Mouse (Mus musculus) MEL-GATA-1-ER (cell line): Measurements from ENCODE around the gene Sos1.
A peak's percentile ranks its signal among the peaks of the same experiment; 100 is the strongest.

ENCODE experiments used
- DNase-seq: peaks from one replicate; pipeline ENCODE4 v3.0.0-alpha.2; 2012; ENCODE audit warnings: low read depth; ENCODE audit errors: extremely low read depth

Gene Sos1

GRCm38 (mm10) chr17:80480031-80480854 is at the start of gene Sos1:
TSS of gene Sos1 (minus strand) at chr17:80480453.
- DNase-seq: peak; percentile 77

DNA sequence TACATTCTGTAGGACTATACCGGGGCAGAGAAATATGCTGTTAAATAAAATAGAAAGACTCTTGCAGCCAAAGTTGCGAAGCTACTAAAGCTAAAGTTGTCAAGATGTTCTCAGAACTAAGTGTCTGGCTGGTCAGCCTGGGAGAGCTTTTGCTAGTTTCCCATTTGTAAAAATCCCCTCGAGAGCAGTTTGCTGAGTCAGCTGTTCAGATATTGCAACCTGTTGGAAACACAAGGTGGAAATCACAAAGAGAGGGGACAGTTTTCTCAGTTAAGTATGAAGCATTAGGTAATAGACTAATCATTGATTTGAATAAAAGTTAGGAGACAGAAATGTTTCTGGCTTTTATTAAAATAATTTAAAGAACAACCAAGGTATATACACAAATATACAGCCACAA is 43.0 kb upstream of the Sos1 start:
- no peak for DNase-seq

DNA sequence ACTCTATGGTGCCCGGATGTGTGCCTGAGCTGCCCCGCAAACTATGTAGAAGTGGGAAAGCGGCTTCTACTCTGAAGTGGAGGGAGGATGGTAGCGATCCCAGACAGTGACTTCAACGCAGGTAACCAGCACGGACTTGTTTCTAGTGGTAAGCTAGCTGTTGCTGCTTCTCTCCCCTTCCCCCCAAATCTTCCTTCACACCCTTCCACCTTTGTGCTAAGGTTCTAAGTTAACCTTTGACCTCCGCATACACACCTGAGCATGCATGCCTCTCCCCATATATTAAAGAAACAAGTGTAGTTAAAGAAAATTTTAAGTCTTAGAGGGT is 41.9 kb upstream of the Sos1 start:
- no peak for DNase-seq

- DNase-seq: no peak
These were observed 41.4 kb upstream of the Sos1 start for GRCm38 (mm10) chr17:80521521-80522228.

DNA sequence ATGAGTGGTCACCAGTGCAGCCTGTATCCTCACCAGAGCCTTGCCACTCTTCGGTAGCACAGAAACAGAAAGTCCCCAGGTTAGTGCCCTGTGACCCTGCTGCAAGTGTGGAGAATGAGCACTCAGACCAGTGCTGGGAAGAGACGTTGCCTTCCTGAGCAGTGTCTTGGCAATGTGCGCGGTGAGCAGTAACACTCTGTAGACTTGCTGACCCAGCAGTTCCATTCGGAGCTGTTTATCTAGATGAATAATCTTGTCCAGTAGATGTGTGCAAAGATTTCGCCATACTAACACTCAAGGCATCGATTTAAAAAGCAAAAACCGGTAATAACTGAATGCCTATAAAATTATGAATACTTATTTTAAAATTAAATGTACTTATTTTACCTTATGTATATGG is 40.3 kb upstream of the Sos1 start:
- DNase-seq: no peak

GRCm38 (mm10) chr17:80518811-80519210 is 38.6 kb upstream of the Sos1 start:
- no peak for DNase-seq

DNA sequence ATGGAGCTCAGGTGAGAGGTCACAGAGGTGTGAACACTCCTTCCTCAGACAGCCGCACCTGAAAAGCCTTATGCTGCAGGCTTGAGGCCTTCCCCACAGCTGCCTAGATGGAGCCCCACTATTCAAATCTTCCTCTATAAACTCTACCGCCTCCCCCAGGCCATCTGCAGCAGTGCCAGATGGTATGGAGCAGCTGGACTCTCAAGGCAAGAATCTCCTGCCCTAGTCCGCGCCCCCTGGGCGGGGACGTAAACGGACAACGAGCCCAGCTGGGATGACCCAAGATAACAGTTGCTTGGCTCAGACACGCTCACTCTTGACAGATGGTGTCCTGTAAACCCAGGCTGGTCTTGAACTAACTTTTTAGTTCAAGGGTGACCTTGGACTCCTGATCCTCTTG is 37.0 kb upstream of the Sos1 start:
- no peak for DNase-seq

DNA sequence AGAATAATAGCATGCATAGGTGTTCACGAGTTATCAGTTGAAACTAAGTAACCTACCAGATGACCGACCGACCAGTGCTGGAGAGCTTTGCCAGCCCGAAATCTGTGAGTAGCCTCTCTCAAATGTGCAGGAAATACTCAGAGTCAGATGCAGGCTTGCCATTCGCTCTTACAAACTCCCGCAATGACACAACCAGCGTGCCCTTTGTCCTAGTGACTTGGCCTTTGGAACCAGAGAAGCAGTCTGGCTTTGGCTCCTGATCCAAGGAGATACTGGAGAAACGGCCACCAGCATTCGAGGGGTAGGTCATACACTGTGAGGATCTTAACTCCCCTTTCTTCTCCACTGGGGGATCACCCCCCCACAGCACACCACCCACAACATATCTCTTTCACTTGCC is 35.7 kb upstream of the Sos1 start:
- no peak for DNase-seq

GRCm38 (mm10) chr17:80515513-80515912 is 35.3 kb upstream of the Sos1 start:
- no peak for DNase-seq

DNA sequence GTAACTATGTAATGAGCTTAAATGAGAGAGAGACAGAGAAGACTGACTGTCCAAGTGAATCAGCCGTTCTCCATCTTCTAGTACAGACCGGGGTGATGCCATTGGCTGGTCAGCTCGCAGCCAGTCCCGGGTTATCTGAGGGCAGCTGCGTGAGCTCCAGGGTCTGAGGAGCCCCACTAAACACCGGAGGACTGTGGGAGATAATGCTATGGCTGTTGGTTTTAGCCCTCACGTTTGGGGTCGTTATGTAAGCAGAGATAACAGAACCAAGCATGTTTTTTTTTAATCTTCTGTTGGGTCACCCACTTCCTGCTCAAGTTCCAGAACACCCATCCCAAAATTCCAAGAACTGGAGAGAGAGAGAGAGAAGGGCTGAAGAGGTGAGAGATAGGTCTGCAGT is 33.5 kb upstream of the Sos1 start:
- peak; percentile 19 for DNase-seq

DNA sequence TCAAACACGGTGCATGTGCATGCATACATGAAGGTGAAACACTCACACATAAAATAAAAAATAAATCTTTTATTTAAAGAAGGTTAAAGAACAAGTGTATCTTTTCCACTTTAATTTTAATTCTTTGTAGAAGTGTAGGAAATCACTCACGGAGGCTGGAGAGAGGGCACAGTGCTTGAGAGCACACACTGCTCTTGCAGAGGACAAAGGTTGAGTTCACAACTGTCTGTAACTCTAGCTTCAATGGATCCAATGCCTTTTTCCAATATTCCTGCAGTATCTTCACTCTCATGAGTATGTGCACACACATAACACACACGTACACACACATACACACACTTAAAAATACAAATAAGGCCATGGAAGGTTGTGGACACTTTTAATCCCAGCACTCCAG is 30.2 kb upstream of the Sos1 start:
- DNase-seq: no peak

- DNase-seq: no peak
These were observed 29.5 kb upstream of the Sos1 start for GRCm38 (mm10) chr17:80509494-80510458.

- DNase-seq: no peak
These were observed 25.5 kb upstream of the Sos1 start for GRCm38 (mm10) chr17:80505766-80506165.

GRCm38 (mm10) chr17:80505342-80505741 is 25.1 kb upstream of the Sos1 start:
- DNase-seq: no peak

- DNase-seq: no peak
These were observed 21.5 kb upstream of the Sos1 start for GRCm38 (mm10) chr17:80501805-80502172.

DNA sequence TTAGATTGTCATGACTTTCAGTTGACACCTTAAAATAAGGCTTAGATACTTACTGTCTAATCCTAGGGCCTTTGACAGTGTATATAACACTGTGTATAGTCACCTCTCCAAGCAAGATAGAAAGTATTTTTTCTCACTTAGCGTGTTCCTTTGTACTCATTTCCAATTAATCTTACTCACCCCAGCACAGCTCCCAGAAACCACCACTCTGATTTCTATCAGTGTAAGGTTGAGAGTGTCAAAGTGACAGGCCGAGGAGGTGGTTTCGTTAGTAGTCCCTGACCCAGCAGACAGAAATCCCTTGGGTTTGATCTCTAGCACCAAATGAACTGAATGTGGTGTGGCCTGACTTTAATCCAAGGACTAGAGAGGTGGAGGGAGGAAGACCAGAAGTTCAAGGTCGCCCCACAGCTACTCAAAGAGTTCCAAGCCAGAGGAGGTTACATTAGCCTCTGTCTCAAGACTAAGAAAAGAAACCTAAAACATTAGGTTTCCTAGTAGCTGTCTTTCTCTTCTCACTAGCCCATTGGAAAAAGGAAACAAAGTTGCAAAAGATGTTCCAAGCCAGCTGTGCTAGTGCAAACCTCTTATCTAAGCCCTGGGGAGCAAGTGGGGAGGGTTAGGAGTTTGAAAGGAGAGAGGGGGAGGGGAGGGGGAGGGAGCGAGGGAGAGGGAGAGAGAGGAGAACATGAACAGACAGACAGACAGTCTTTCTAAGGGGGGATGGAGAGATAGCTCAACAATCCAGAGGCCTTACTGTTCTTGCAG is 21.0 kb upstream of the Sos1 start:
- DNase-seq: no peak

GRCm38 (mm10) chr17:80500025-80500424 is 19.8 kb upstream of the Sos1 start:
- no peak for DNase-seq

GRCm38 (mm10) chr17:80498600-80499268 is 18.5 kb upstream of the Sos1 start:
- DNase-seq: no peak

DNA sequence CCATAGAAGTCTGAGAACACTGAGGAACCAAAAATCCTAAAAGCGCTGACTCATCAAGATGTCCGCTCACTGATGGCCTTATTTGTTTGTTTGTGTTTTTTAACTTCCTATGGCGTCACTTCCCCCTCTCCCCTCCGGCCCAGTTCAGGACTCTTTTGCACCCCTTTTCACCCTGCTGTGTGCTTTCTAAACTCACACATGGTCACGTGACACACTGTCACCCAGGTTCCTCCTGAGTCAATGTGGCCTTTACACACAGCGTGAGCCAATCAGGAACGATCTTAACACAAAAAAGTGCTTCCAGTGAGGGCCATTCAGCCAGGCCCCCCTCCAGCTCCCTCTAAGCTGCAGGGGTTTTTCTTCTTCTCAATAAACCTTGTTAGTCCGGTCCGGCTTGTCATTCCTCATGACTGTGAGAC is 16.9 kb upstream of the Sos1 start:
- DNase-seq: no peak

DNA sequence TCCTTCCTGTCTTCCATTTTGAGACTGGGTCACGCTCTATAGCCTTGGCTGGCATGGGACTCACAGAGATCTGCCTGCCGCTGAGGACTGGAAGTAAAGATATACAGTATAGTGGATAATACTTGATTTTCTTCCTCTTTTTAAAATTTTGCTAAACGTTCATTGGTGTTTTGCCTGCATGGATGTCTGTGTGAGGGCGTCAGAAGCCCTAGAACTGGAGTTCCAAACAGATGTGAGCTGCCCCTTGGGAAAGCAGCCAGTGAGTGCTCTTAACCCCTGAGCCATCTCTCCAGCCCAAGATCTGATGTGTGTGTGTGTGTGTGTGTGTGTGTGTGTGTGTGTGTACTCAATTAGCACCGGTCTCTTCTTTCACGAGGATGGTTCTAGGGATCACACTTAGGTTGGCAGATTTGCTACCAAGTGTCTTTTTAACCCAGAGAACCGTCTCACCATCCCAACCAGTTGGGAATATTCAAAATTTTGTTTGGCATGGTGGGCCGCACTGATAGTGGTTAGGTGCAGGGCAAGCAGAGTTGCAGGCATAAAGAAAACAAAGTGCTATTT is 16.4 kb upstream of the Sos1 start:
- peak; percentile 46 for DNase-seq
